Mouse (Mus musculus) liver, embryonic 14.5 days (tissue): Measurements from ENCODE around the gene Pigq. TPM values are rescaled to one million over a fixed set of nuclear protein-coding genes. Genes with fewer than 3 reads are reported as not detected.

Experiments used
- ATAC-seq: fragments of 200-750 bp; cut with Nextera tagmentation; 2 replicates; pipeline ENCODE4 v1.8.0; 2017; ENCODE audit warnings: moderate number of reproducible peaks, mild to moderate bottlenecking, moderate library complexity; ENCODE audit not compliant: insufficient read depth
- DNase-seq, 3 experiments: peaks; one replicate each; pipeline ENCODE4 v3.0.0-alpha.2; 2012 to 2013; ENCODE audit warnings: low read depth in 3 of 3, low spot score in 3 of 3
- H3K27ac ChIP-seq: fragments of 300-500 bp; sonication (generic); 2 replicates; pipeline ENCODE4 v1.5.1; 2014; ENCODE audit warnings: moderate library complexity, mild to moderate bottlenecking, control low read depth, inconsistent platforms
- H3K27me3 ChIP-seq: fragments of 300-500 bp; sonication (generic); 2 replicates; pipeline ENCODE4 v1.6.1; 2014; ENCODE audit warnings: mild to moderate bottlenecking, low read length, moderate library complexity; ENCODE audit not compliant: control insufficient read depth, insufficient read depth
- H3K36me3 ChIP-seq: fragments of 300-500 bp; sonication (generic); replicated peaks from 2 replicates; pipeline ENCODE4 v1.6.1; 2014; ENCODE audit warnings: low read depth; ENCODE audit not compliant: control insufficient read depth, insufficient read depth
- H3K4me1 ChIP-seq, 2 experiments: fragments of 200-500 bp in 1 of 2; fragments of 300-500 bp in 1 of 2; sonication (generic) in 1 of 2; replicated peaks; 2 replicates each; pipeline ENCODE4 v1.6.1; 2012 to 2014; ENCODE audit warnings: antibody characterized with exemption in 1 of 2, inconsistent platforms in 1 of 2, low read length in 1 of 2; ENCODE audit not compliant: control insufficient read depth in 2 of 2, insufficient read depth in 2 of 2
- H3K4me2 ChIP-seq: fragments of 300-500 bp; sonication (generic); 2 replicates; pipeline ENCODE4 v1.6.1; 2014; ENCODE audit warnings: low read depth, mild to moderate bottlenecking, control low read depth, moderate library complexity
- H3K4me3 ChIP-seq, 2 experiments: fragments of 200-500 bp in 1 of 2; fragments of 300-500 bp in 1 of 2; sonication (generic) in 1 of 2; 2 replicates each; pipeline ENCODE4 v1.5.1; 2012 to 2014; ENCODE audit warnings: low read depth in 2 of 2, low read length in 2 of 2, mild to moderate bottlenecking in 2 of 2, control low read depth in 1 of 2, inconsistent platforms in 1 of 2, moderate library complexity in 1 of 2; ENCODE audit not compliant: insufficient read depth in 1 of 2
- H3K9ac ChIP-seq: fragments of 300-500 bp; sonication (generic); replicated peaks from 2 replicates; pipeline ENCODE4 v1.6.1; 2014; ENCODE audit warnings: mild to moderate bottlenecking, control low read depth, moderate library complexity
- H3K9me3 ChIP-seq: fragments of 300-500 bp; sonication (generic); 2 replicates; pipeline ENCODE4 v1.6.1; 2016; ENCODE audit warnings: low read length, mixed read lengths; ENCODE audit not compliant: control insufficient read depth
- CTCF ChIP-seq: IDR thresholded peaks from 2 replicates; pipeline ENCODE4 v1.5.1; 2016; ENCODE audit warnings: antibody characterized with exemption, low read depth, control low read depth
- EP300 ChIP-seq: IDR thresholded peaks from 2 replicates; pipeline ENCODE4 v1.6.1; 2016; ENCODE audit warnings: antibody characterized with exemption, low read depth
- WGBS: fragments of 180-500 bp; shearing (Covaris S2); extraction: QIAGEN DNeasy Blood & Tissue Kit; methylation state at CpG from one replicate; pipeline ENCODE4 v1.1.7; 2014; ENCODE audit not compliant: insufficient replicate concordance; 5-methylcytosine and 5-hydroxymethylcytosine counted together
- polyA plus RNA-seq, 2 experiments: library from polyadenylated mRNA; depleted of rRNA in 1 of 2; stranded (reverse) in 1 of 2; unstranded in 1 of 2; fragments of >200 nt; fragmentation: Nextera tagmentation in 1 of 2; extraction: Ambion mirVana in 1 of 2; gene quantifications; 2 replicates each; pipeline versions ENCODE4 v1.2.1 to v1.2.3; 2012 to 2014

Pigq gene
- polyA plus RNA-seq, 2 experiments: 170 to 270 TPM

DNA sequence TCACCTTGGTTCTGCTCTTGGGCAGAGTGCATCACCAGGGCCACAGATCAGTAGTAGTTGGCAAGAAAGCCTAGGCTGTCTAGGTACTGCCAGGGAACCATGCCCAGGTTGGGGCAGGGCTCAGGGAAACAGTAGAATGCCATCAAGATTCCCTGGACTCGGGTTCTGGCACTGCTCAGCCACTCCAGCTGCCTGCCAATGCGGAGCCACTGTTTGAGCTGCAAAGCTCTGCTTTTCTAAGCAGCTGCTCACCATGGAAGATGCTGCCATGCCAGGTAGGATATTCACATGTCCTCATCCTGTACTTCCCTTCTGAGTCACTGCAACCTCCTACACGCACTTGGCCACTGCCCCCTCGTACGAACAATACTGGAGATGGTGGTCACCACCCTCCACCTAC lies 36.1 kb upstream of the Pigq start:
- Histone ChIP-seq H3K27ac (no peak overlapping the region), H3K4me2 (no peak overlapping the region)

DNA sequence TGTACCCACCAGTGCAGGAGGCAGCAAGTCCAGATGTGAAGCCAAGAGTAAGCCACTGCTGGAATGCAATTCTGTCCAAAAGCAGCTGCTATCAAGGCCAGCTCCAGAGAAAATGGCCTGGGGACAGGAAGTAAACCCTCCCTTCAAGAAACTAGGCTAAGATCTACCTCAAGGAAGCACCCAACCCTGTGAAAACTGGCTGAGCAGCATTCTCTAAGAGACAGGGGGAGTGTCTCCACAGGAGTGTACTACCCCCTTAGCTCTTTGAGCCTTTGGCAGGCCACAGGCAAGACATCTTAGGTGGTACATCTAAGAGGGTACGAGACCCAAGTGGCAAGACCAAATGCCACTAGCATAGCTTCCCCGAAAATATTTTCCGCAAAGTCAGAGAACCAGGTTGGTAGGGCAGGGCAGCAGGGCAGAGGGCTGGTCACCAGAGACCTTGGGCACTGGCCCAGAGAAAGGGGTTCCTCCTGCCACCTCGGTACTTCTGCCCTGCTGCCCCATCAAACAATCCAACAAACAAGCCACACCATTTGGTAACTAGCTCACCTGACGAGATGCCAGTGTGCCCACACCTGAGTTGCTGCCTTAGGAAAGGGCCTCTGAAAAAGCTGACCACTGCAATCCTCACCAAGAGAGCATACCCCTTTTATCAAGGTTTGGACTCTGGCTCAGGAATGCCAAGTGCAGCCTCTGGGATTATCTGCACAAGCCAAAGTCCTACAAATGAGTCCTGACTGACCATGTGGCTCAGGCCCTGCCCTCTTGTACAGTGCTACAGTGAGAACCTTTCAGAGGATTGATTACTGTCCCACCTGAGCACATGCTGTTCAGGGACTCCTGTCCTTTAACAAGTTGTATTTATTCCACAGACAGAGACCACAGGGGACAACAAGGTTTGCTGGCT lies 35.3 kb upstream of the Pigq start:
- Histone ChIP-seq H3K9me3 (no peaks in the 10 kb centered on the region), H3K36me3 (no peaks in the 10 kb centered on the region), H3K27me3 (no peaks in the 10 kb centered on the region), H3K4me1 (peaks cover 17 to 33% of the 10 kb centered on the region in 2 experiments), H3K9ac (no peak overlapping the region), H3K27ac (no peak overlapping the region), H3K4me2 (no peak overlapping the region), H3K4me3 (no peak overlapping the region)
- no peak for ATAC-seq
- WGBS: 69% methylated on average over 5 of the region's 5 CpGs
- no peak for DNase-seq
- no peak for TF ChIP-seq EP300
- no peak for TF ChIP-seq CTCF

More for the DNA sequence above, 36.1 kb upstream of the Pigq start:
- ATAC-seq: no peak
- no peak for TF ChIP-seq EP300
- TF ChIP-seq CTCF: no peak
- Histone ChIP-seq H3K4me1 (peaks cover 17 to 33% of the 10 kb centered on the region in 2 experiments), H3K36me3 (no peaks in the 10 kb centered on the region), H3K9me3 (no peaks in the 10 kb centered on the region), H3K4me3 (no peak overlapping the region), H3K9ac (no peak overlapping the region), H3K27me3 (no peaks in the 10 kb centered on the region)
- 81% methylated on average over 5 of the region's 5 CpGs for WGBS
- no peak for DNase-seq

DNA sequence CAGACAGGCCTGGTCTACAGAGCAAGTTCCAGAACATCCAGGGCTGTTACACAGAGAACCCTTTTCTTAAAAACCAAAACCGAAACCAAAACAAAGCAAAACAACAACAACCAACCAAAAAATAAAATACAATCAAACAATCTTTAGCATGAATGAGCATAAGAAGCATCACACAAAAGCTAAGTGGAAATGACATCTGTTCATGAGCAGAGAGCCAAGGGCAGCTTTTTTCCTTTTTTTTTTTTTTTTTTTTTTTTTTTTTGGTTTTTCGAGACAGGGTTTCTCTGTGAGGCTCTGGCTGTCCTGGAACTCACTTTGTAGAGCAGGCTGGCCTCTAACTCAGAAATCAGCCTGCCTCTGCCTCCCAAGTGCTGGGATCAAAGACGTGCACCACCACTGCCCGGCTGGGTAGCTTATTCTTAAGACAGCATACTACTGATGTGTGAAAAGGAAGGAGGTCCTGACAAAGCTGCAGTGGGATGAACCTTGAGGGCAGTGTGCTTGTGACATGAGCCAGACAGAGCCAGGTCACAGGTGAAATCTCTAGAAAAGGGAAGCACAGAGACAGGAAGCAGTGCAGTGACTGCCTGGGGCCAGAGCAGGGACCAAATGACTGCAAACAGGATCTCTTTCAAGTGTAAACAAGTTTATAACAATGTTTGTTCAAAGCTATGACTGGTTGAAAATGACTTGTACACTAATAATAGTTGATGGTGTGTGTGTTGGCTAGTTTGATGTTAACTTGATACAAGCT lies 26.4 kb upstream of the Pigq start:
- Histone ChIP-seq H3K36me3 (no peaks in the 10 kb centered on the region), H3K4me3 (no peak overlapping the region), H3K4me1 (peaks cover 14 to 15% of the 10 kb centered on the region in 2 experiments), H3K9ac (peak overlapping the region; percentile 18; the same call in 1 of the 2 replicates), H3K4me2 (0 out of 2 replicates have a peak overlapping the region, but pooled peaks have one; percentile 1), H3K9me3 (no peaks in the 10 kb centered on the region), H3K27me3 (no peaks in the 10 kb centered on the region), H3K27ac (no peak overlapping the region)
- TF ChIP-seq EP300 (no peak), CTCF (no peak)
- 72% methylated on average over 4 of the region's 4 CpGs for WGBS
- DNase-seq: no peak
- ATAC-seq: no peak

DNA sequence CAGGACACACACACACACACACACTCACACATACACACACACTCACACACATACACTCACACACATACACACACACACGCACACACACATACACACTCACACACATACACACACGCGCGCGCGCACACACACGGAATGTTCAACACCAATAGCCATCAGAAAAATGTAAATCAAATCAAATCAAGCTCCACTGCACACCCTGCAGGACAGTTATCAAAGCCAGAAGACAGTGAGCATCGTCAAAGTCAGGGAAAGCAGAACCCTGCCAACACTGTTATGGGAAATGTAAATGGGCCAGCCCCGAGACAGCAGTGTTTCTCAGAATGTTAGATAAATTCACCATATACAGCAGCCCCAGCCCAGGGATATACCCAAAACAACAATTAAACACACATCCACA lies 25.7 kb upstream of the Pigq start:
- Histone ChIP-seq H3K4me1 (peaks cover 14 to 15% of the 10 kb centered on the region in 2 experiments), H3K27ac (peak overlapping the region; percentile 33; the same call in 1 of the 2 replicates), H3K36me3 (no peaks in the 10 kb centered on the region), H3K9ac (peak overlapping the region; percentile 18; the same call in 1 of the 2 replicates), H3K4me2 (0 out of 2 replicates have a peak overlapping the region, but pooled peaks have one; percentile 1), H3K9me3 (no peaks in the 10 kb centered on the region), H3K4me3 (no peak overlapping the region), H3K27me3 (no peaks in the 10 kb centered on the region)
- no peak for TF ChIP-seq EP300
- TF ChIP-seq CTCF: peak; percentile 49; the same call in 1 of the 2 replicates
- ATAC-seq (no peak), DNase-seq (no peak)
- 87% methylated on average over 9 of the region's 9 CpGs for WGBS
